Mouse (Mus musculus): ENCODE results near the gene Golt1a.
"Not testable (repeated sequence)": the region's sequence is repeated elsewhere in the genome, so short reads cannot be mapped to it uniquely, and the experiment has no call there.

Gene Golt1a

DNA sequence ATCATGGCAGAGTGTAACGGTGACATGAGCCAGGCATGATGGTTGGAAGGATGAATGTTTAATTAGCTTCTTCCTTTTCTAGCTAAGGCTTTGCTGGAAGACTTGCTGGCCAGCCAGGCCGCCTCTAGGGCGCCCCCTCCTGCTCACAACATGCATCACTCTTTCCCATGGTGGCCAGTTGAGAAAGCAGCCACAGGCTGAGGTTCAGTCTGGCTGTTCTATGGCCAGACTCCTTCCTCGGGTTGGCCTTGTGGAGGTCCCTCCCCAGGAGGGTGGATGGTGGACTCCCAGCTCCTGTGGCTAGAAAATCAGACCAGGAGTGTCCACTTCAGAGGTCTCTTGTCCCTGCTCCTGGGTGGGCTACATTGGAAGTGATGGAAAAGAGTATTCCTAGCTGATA, 2.8 kb upstream of the Golt1a start:
- DNase-seq (ENCODE audit: low spot score) = peak; percentile 59

GRCm38 (mm10) chr1:133307318-133307717, 2.3 kb upstream of the Golt1a start:
- peak; percentile 50 for DNase-seq (ENCODE audit: low spot score)

GRCm38 (mm10) chr1:133311240-133311639, 1.6 kb downstream of the Golt1a start:
- DNase-seq (ENCODE audit: low spot score) = no peak

DNA sequence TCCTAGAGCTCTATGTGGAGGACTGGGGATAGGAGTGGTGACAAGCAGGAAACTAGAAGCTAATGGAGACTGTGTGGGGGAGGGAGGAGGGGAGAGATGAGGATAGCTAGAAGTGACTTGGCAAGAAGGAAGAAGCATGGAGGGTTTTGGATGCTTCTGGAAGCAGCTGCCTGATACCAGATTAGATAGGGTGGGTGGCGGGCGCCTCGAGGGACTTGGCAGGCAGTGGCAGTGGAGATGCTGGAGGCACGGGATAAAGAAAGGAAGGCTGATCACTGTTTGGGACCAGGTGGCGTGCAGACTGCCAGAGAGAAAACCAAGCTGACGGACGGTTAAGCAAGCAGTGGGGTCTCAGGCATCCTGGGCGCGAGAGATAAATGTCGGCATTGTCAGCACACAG, 2.3 kb downstream of the Golt1a start:
- no peak for DNase-seq (ENCODE audit: low spot score)

GRCm38 (mm10) chr1:133314364-133314763, 4.8 kb downstream of the Golt1a start:
- peak; percentile 18 for DNase-seq (ENCODE audit: low spot score)

DNA sequence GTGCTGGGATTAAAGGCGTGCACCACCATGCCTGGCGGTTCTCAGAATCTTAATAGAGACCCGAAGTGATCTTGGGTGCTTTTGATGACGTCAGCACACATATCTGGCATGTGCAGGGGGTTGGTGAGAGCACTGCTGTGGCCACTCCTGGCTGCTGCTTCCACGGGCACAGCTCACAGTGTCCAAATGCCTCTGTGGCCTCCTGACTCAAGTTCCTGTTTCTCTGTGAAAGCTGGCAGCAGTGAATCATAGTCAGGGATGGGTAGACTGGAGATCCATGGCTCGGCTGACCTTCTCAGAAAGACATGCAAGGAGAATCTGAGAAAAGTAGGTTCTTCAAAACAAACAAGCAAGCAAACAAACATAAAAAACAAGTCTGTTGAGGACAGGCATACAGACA, 6.2 kb downstream of the Golt1a start:
- DNase-seq (ENCODE audit: low spot score) = no peak

GRCm38 (mm10) chr1:133316577-133316976, 7.0 kb downstream of the Golt1a start:
- DNase-seq (ENCODE audit: low spot score) = no peak

DNA sequence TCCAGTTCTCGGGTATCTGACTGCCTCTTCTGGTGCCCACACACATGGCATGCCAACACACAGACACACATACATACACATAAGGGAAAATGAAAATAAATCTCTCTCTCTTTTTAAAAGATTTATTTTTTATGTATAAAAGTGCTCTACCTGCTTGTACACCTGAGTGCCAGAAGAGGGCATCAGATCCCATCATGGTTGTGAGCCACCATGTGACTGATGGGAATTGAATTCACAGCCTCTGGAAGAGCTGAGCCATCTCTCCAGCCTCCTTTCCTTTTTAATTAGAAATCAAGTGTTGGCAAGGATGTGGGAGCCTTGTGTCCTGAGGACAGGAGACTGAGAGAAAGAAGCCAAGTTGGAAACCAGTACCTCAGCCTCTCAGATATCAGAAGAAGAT, 7.5 kb downstream of the Golt1a start:
- DNase-seq (ENCODE audit: low spot score) = no peak

GRCm38 (mm10) chr1:133321267-133321925, 11.8 kb downstream of the Golt1a start, which contains the start of gene Kiss1:
Gene Kiss1, plus strand, starts transcription at chr1:133321875.
- DNase-seq (ENCODE audit: low spot score) = no peak

DNA sequence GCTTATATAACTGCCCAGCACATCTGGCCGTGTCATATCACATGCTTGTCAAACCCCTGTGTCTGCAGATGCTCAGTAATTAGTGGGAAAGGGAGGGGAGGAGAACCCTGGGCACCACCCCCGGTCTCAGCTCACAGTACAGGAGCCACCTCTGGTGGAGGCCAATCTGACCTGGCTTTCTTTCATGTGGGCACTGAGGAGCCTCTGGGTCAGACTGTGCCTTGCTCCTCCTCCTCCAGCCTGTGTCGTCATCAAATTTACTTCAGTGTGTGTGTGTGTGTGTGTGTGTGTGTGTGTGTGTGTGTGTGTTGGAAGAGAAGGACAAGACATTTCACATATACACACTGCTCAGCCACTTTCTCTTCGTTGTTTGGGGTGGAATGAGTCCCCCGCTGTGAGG, 13.7 kb downstream of the Golt1a start:
- DNase-seq (ENCODE audit: low spot score) = no peak

DNA sequence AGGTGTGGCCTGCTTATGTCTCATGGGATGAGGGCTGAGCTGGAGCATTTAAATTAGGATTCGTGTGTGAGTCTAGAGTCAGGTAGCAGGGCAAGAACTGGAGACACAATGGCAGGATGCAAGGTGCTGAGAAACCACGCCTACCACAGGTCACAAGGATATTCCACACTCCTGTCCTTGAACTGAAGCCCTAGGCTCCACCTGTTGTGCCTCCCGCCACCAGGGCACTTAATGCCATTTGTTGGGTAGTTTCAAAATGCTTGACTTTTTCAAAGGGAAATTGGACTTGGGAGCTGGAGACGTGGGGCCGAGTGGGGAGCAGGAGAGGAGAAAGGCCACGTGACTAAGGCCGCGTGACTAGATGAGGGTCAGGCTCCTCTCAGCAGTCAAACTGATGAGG, 16.4 kb downstream of the Golt1a start:
- no peak for DNase-seq (ENCODE audit: low spot score)

DNA sequence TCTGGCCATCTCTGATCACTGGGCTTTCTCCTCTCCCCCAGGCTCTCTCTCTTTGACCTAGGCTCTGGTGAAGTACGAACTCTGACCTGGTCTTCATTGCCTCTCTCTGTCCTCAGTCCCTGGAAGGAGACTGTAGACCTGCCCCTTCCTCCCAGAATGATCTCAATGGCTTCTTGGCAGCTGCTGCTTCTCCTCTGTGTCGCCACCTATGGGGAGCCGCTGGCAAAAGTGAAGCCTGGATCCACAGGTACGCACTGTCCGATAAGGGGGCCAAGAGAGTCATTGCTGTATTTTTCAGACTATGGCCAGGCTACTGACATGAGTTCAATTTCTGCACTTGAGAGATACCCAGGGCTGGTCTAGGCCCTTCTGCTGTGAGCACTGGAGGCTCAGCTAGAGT, 17.5 kb downstream of the Golt1a start:
- DNase-seq (ENCODE audit: low spot score) = no peak

- DNase-seq (ENCODE audit: low spot score) = no peak
Measured at GRCm38 (mm10) chr1:133328299-133328795, 18.7 kb downstream of the Golt1a start.

- no peak for DNase-seq (ENCODE audit: low spot score)
Measured at GRCm38 (mm10) chr1:133328896-133329637, 19.5 kb downstream of the Golt1a start.

- no peak for DNase-seq (ENCODE audit: low spot score)
Measured at GRCm38 (mm10) chr1:133329638-133329964, 20.0 kb downstream of the Golt1a start.

GRCm38 (mm10) chr1:133331142-133331541, 21.5 kb downstream of the Golt1a start:
- DNase-seq (ENCODE audit: low spot score) = no peak

DNA sequence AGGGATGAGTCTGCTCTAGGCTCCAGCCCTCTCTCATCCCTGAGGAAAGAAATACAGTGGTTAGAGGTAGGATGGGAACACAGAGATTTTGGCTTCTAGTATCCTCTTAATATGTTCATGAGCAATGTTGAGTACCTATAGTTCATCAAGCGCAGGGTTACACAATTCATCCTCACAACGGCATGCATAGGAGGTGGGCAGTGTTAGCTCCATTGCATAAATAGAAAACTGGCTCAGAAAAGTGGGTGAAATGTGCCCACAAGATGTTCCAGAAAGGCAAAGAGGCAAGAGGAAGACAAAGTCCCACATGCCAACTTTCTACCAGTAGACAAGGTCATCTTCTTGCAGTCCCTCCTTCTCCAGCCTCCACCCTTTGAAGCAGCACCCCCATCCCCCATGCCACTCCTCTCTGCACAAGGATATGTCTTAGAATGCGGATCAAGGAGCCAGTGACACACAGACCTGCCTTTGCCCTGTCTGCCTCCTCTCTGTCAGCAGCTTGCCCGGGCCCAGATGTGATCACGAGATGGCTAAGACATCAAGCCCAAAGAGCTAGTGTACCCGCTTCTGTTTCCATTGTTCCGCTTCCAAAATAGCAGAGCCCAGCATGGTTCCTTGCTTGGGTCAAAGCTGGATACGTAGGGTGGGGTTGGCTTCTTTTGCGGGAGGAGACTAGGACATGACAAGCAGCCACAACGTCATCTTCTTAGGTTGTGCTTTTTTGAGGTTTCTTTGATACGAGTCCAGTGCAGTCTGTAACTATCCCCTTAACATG, 23.2 kb downstream of the Golt1a start:
- no peak for DNase-seq (ENCODE audit: low spot score)

DNA sequence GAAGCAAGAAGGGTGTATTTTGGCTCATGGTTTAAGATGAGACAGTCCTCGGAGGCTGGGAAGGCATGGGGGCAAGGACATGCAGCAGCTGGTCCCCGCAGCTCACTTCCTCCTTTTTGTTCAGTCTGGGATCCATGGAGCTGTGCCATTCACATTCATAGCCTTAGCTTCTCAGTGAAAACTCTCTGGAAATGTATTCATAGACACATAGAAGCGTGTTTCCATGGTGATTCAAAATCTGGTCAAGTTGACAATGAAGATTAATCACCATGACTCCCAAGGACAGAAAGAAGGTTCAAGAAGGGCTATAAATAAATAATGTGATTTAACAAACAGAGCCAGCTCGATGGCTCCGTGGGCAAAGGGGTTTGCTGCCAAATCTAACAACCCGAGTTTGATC, 24.3 kb downstream of the Golt1a start:
- DNase-seq (ENCODE audit: low spot score) = no peak

DNA sequence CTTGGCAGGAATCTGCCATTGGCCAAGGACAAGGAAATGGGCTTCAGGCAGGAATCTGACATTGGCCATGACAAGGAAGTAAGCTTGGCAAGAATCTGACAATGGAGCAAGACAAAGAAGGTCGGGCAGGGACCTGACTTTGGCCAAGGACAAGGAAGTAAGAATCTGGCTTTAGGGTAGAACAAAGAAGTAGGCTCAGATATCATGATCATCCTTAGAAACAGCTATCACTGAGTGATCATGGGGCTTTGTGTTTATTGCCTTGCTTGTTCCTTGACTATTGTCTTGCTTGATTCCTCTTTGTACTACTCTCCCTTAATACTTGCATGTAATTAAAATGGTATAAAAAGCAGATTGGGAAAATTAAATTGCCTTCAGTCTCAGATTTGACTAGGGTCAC, 30.8 kb downstream of the Golt1a start:
- not testable (repeated sequence) for DNase-seq (ENCODE audit: low spot score)

- DNase-seq (ENCODE audit: low spot score) = no peak
Measured at GRCm38 (mm10) chr1:133344357-133344756, 34.8 kb downstream of the Golt1a start.

- DNase-seq (ENCODE audit: low spot score) = no peak
Measured at GRCm38 (mm10) chr1:133346531-133346930, 36.9 kb downstream of the Golt1a start.

- DNase-seq (ENCODE audit: low spot score) = no peak
Measured at GRCm38 (mm10) chr1:133347226-133347625, 37.6 kb downstream of the Golt1a start.

All from T-cell, adult 2 months (primary cell).